9 mouse cellular contexts compared by ENCODE assay signal in genomic region chr15:81932951-81933470, GRCm38 (mm10). TPM values are rescaled to one million over a fixed set of nuclear protein-coding genes. Genes with fewer than 3 reads are reported as not detected.
DNase-seq lines count a peak whose midpoint lies in the region; TF ChIP-seq lines count a peak whose summit lies in the region.
"Had no signal": no experiment of that assay in that cellular context is flagged by ENCODE, and none has a peak within 500 bp of the region (broad histone marks: within the 10 kb centered on the region; RNA-seq: fewer than 3 reads in every experiment).

No protein-coding gene starts in this region.

- H3K27ac ChIP-seq in kidney, adult 2 months (ENCODE audit: insufficient read depth, low read depth, low read length): no peak overlapping the region
- peak overlapping the region; percentile 86 for H3K27ac ChIP-seq in bone marrow, adult 2 months (ENCODE audit: control insufficient read depth, insufficient read depth, low read depth, low read length, poor library complexity)
- H3K27ac ChIP-seq in olfactory bulb, adult 2 months (ENCODE audit: insufficient read depth, low read depth, low read length): peak overlapping the region; percentile 81

- no peaks in the 10 kb centered on the region for H3K36me3 ChIP-seq in kidney, adult 2 months (ENCODE audit: control insufficient read depth, insufficient read depth, low read length)

- no peak for TF ChIP-seq CTCF in kidney, adult 2 months (conservative IDR thresholded peaks at IDR 0.05; ENCODE audit: insufficient read depth, insufficient read length, low read depth, low read length)
- no peak for TF ChIP-seq CTCF in bone marrow, adult 2 months (IDR thresholded peaks at IDR 0.05; ENCODE audit: control insufficient read depth, insufficient read depth, low read length)
- no peak for TF ChIP-seq CTCF in olfactory bulb, adult 2 months (IDR thresholded peaks at IDR 0.05; ENCODE audit: insufficient read depth, low read depth, low read length)

- H3K27me3 ChIP-seq in kidney, adult 2 months (replicated peaks; ENCODE audit: control insufficient read depth, insufficient read depth, low read length): no peaks in the 10 kb centered on the region

- no peak for TF ChIP-seq POLR2A in kidney, adult 2 months (IDR thresholded peaks at IDR 0.05; ENCODE audit: low read depth, low read length)
- no peak for TF ChIP-seq POLR2A in bone marrow, adult 2 months (IDR thresholded peaks at IDR 0.05; ENCODE audit: borderline replicate concordance, control insufficient read depth, low read depth, low read length)
- TF ChIP-seq POLR2A in olfactory bulb, adult 2 months (IDR thresholded peaks at IDR 0.05; ENCODE audit: insufficient read depth, low read depth, low read length): no peak

- WGBS in kidney, adult 2 months: 41% methylated on average over 12 of the region's 12 CpGs
- 24% methylated on average over 12 of the region's 12 CpGs for WGBS in bone marrow, adult 2 months
- WGBS in olfactory bulb, adult 2 months: 9% methylated on average over 12 of the region's 12 CpGs

- peaks cover 13% of the 10 kb centered on the region; the same call in 1 of the 2 replicates for H3K4me1 ChIP-seq in kidney, adult 2 months (ENCODE audit: control insufficient read depth, insufficient read depth, low read length)
- peaks cover 2% of the 10 kb centered on the region; the same call in 1 of the 2 replicates for H3K4me1 ChIP-seq in bone marrow, adult 2 months (ENCODE audit: control insufficient read depth, insufficient read depth, low read length)
- peaks cover 25% of the 10 kb centered on the region for H3K4me1 ChIP-seq in olfactory bulb, adult 2 months (ENCODE audit: control insufficient read depth, insufficient read depth, low read length)

- peak; percentile 32 for DNase-seq in kidney, adult 2 months
- no peak for DNase-seq in kidney, adult 8-10 months
- DNase-seq in kidney, postnatal 10 days: peak; percentile 80
- DNase-seq in cerebellum, adult 11 months: no peak
- DNase-seq in ovary, postnatal 10 days (ENCODE audit: low spot score): no peak
- DNase-seq in adrenal gland, postnatal 36 days: no peak

- H3K4me3 ChIP-seq in kidney, adult 2 months (ENCODE audit: insufficient read depth, low read depth, low read length): no peak overlapping the region
- H3K4me3 ChIP-seq in bone marrow, adult 2 months (replicated peaks; ENCODE audit: control insufficient read depth, low read depth, low read length): no peak overlapping the region
- 0 out of 2 replicates have a peak overlapping the region, but pooled peaks have one; percentile 0 for H3K4me3 ChIP-seq in olfactory bulb, adult 2 months (ENCODE audit: insufficient read depth, low read depth, low read length)

RNA-seq across cellular contexts. Expression of gene Csdc2, which starts 3.5 kb away (rescaled TPM):
- polyA plus RNA-seq in kidney, adult 2 months (2012; rRNA removed): 5.6 and 6.0 TPM in 2 replicates
- 0.80 TPM in 1 of 2 replicates, not detected in the other for polyA plus RNA-seq in bone marrow, adult 2 months (2011; ENCODE audit: insufficient read depth, insufficient read length, low replicate concordance, missing spikeins)
- not detected in 2 replicates for polyA plus RNA-seq in olfactory bulb, adult 2 months (2012; ENCODE audit: insufficient read depth, insufficient read length, low replicate concordance, missing spikeins)
- 10 to 100 TPM; 12.4 to 16.0 TPM for total RNA-seq in adrenal gland, postnatal 36 days (2021)

RNA-seq across cellular contexts. Expression of gene Polr3h, which starts 7.0 kb away (rescaled TPM):
- 16.1 and 20.2 TPM in 2 replicates for polyA plus RNA-seq in kidney, adult 2 months (2012; rRNA removed)
- polyA plus RNA-seq in bone marrow, adult 2 months (2011; ENCODE audit: insufficient read depth, insufficient read length, low replicate concordance, missing spikeins): 12.4 and 12.5 TPM in 2 replicates
- polyA plus RNA-seq in olfactory bulb, adult 2 months (2012; ENCODE audit: insufficient read depth, insufficient read length, low replicate concordance, missing spikeins): not detected in 2 replicates
- total RNA-seq in adrenal gland, postnatal 36 days (2021): 10 to 100 TPM; 23.5 to 24.9 TPM

RNA-seq across cellular contexts. Expression of gene Pmm1, which starts 27.7 kb away (rescaled TPM):
- polyA plus RNA-seq in kidney, adult 2 months (2012; rRNA removed): 50.7 and 51.4 TPM in 2 replicates
- 23.1 and 51.8 TPM in 2 replicates for polyA plus RNA-seq in bone marrow, adult 2 months (2011; ENCODE audit: insufficient read depth, insufficient read length, low replicate concordance, missing spikeins)
- polyA plus RNA-seq in olfactory bulb, adult 2 months (2012; ENCODE audit: insufficient read depth, insufficient read length, low replicate concordance, missing spikeins): not detected in 2 replicates
- 10 to 100 TPM; 51.1 to 90.8 TPM for total RNA-seq in adrenal gland, postnatal 36 days (2021)

RNA-seq across cellular contexts. Expression of gene 1700029P11Rik, which starts 47.3 kb away (rescaled TPM):
- polyA plus RNA-seq in kidney, adult 2 months (2012; rRNA removed): 0.08 and 0.15 TPM in 2 replicates
- 3.0 TPM in 1 of 2 replicates, not detected in the other for polyA plus RNA-seq in bone marrow, adult 2 months (2011; ENCODE audit: insufficient read depth, insufficient read length, low replicate concordance, missing spikeins)
- polyA plus RNA-seq in olfactory bulb, adult 2 months (2012; ENCODE audit: insufficient read depth, insufficient read length, low replicate concordance, missing spikeins): not detected in 2 replicates
- total RNA-seq in adrenal gland, postnatal 36 days (2021): not detected
- polyA plus RNA-seq: lung, embryonic 16.5 days had no signal

RNA-seq across cellular contexts. Expression of gene Xrcc6, which starts 54.6 kb away (rescaled TPM):
- 15.6 and 22.1 TPM in 2 replicates for polyA plus RNA-seq in kidney, adult 2 months (2012; rRNA removed)
- 60.8 and 96.2 TPM in 2 replicates for polyA plus RNA-seq in bone marrow, adult 2 months (2011; ENCODE audit: insufficient read depth, insufficient read length, low replicate concordance, missing spikeins)
- polyA plus RNA-seq in olfactory bulb, adult 2 months (2012; ENCODE audit: insufficient read depth, insufficient read length, low replicate concordance, missing spikeins): 1,163 TPM in 1 of 2 replicates, not detected in the other
- 10 to 100 TPM; 55.2 to 81.1 TPM for total RNA-seq in adrenal gland, postnatal 36 days (2021)

Comparison
In these comparisons a context has a peak if more than half of its experiments do, and no peak if none do; other contexts are left out.
1. DNase-seq: peak in kidney, adult 2 months (single experiment) and kidney, postnatal 10 days (single experiment); none in kidney, adult 8-10 months (0 of 2), cerebellum, adult 11 months (single experiment), ovary, postnatal 10 days (single experiment) and adrenal gland, postnatal 36 days (0 of 2).
2. RNA of gene Polr3h, which starts 7.0 kb away (polyA plus RNA-seq): 16.1 to 20.2 TPM in kidney, adult 2 months and 12.4 to 12.5 TPM in bone marrow, adult 2 months; not detected in olfactory bulb, adult 2 months; every median in the first group is over 10 times any median in the second.